Mouse (Mus musculus): ENCODE results near the gene Gdnf.

- TF ChIP-seq CTCF (IDR thresholded peaks at IDR 0.05; ENCODE audit: extremely low read depth, insufficient read depth, low read length), result no peak
- no peak for TF ChIP-seq POLR2A (IDR thresholded peaks at IDR 0.05; ENCODE audit: extremely low read depth, insufficient read depth, low read length)
These were observed 65.2 kb downstream of the Gdnf start for GRCm38 (mm10) chr15:7875879-7876278.
